In the genomic region with DNA sequence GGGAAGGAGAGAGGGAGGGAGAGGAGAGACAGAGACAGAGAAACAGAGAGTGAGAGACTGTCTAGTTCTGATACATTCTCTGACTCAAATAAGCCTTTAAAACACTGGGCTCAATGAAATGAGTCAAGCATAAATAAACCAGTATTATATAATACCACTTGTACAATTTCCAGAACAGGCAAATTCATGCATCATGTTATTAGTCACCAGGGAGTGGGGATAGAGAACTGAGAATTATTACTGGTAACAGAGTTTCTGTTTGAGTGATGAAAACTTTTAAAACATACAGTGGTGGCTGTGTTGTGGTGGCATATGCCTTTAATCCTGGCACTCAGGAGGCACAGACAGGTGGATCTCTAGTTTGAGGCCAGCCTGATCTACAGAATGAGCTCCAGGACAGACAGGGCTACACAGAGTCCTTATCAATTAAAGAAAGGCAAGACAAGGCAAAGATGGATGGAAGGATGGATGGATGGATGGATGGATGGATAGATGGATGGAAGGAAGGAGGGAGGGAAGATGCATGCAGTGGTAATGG, we compare ENCODE assay signal across 26 mouse cellular contexts. TPM values are rescaled to one million over a fixed set of nuclear protein-coding genes. Genes with fewer than 3 reads are reported as not detected.
DNase-seq lines count a peak whose midpoint lies in the region; ATAC-seq lines count a peak whose summit lies in the region.
"Had no signal": no experiment of that assay in that cellular context is flagged by ENCODE, and none has a peak within 500 bp of the region (broad histone marks: within the 10 kb centered on the region; RNA-seq: fewer than 3 reads in every experiment).

No protein-coding gene starts in this region.

- no peak overlapping the region for H3K9ac ChIP-seq in neural tube, embryonic 15.5 days (replicated peaks)
- H3K9ac ChIP-seq: embryonic facial prominence, embryonic 15.5 days; hindbrain, embryonic 12.5 days had no signal

- peaks cover 8% of the 10 kb centered on the region; the same call in 1 of the 2 replicates for H3K36me3 ChIP-seq in neural tube, embryonic 15.5 days

- no peaks in the 10 kb centered on the region for H3K9me3 ChIP-seq in neural tube, embryonic 15.5 days (replicated peaks)
- H3K9me3 ChIP-seq: embryonic facial prominence, embryonic 15.5 days; forebrain, embryonic 10.5 days; G1E; heart, embryonic 10.5 days; hindbrain, embryonic 12.5 days had no signal

- peaks cover 3% of the 10 kb centered on the region; the same call in 1 of the 2 replicates for H3K4me1 ChIP-seq in neural tube, embryonic 15.5 days
- H3K4me1 ChIP-seq: embryonic facial prominence, embryonic 15.5 days; forebrain, embryonic 10.5 days; heart, embryonic 10.5 days; hindbrain, embryonic 12.5 days had no signal

- no peak for DNase-seq in frontal cortex, postnatal 36 days (ENCODE audit: low spot score in 2 of 2)
- peak; percentile 58 for DNase-seq in 3T3-L1 (ENCODE audit: low read depth, low spot score)
- DNase-seq in Muller cell, postnatal 12 days (ENCODE audit: inconsistent ontology term) = peak; percentile 4
- peak; percentile 8 for DNase-seq in induced T-regulatory cell, adult 2 months (ENCODE audit: low read depth)
- DNase-seq in kidney, adult 8-10 months = no peak
- no peak for DNase-seq in urinary bladder, postnatal 10 days (ENCODE audit: low spot score)
- DNase-seq: adrenal gland, postnatal 14 days; cerebellum, adult 18-20 months; cerebellum, adult 9-11 months; cerebellum, postnatal 36 days; gastrocnemius, adult 2 months; gastrocnemius, postnatal 25 days; heart, postnatal 10 days; heart, postnatal 4 days had no signal

- no peak overlapping the region for H3K4me3 ChIP-seq in neural tube, embryonic 15.5 days (replicated peaks)
- H3K4me3 ChIP-seq: embryonic facial prominence, embryonic 15.5 days; erythroblast, embryonic 14.5 days; forebrain, embryonic 10.5 days; gastrocnemius, adult 2 months; heart, embryonic 10.5 days; hindbrain, embryonic 12.5 days had no signal

- ATAC-seq in frontal cortex, adult (ENCODE audit: low TSS enrichment) = peak; percentile 9; the same call in 1 of the 2 replicates
- no peak for ATAC-seq in neural tube, embryonic 15.5 days (ENCODE audit: low FRiP score)
- ATAC-seq: activated CD4-positive, CD25-positive, alpha-beta regulatory T cell, adult 4 months; forebrain, embryonic 16.5 days; hindbrain, embryonic 16.5 days; Patski had no signal

- H3K27ac ChIP-seq in neural tube, embryonic 15.5 days (replicated peaks) = no peak overlapping the region
- H3K27ac ChIP-seq: embryonic facial prominence, embryonic 15.5 days; forebrain, embryonic 10.5 days; gastrocnemius, adult 2 months; heart, embryonic 10.5 days; hindbrain, embryonic 12.5 days had no signal

- H3K4me2 ChIP-seq in neural tube, embryonic 15.5 days = no peak overlapping the region
- H3K4me2 ChIP-seq: embryonic facial prominence, embryonic 15.5 days; hindbrain, embryonic 12.5 days had no signal

- no peaks in the 10 kb centered on the region for H3K27me3 ChIP-seq in neural tube, embryonic 15.5 days (replicated peaks)
- H3K27me3 ChIP-seq: embryonic facial prominence, embryonic 15.5 days; hindbrain, embryonic 12.5 days; Patski had no signal

RNA-seq across cellular contexts. Expression of a gene that starts 53.5 kb away (rescaled TPM):
- polyA plus RNA-seq in neural tube, embryonic 15.5 days (2015; fragmentation: Nextera tagmentation; extraction: Ambion mirVana) = 14.3 and 14.4 TPM in 2 replicates

RNA-seq across cellular contexts. Expression of a gene that starts 53.7 kb away (rescaled TPM):
- 22.7 and 29.1 TPM in 2 replicates for polyA plus RNA-seq in neural tube, embryonic 15.5 days (2015; fragmentation: Nextera tagmentation; extraction: Ambion mirVana)
- polyA plus RNA-seq: erythroblast, embryonic 14.5 days had no signal

Comparison
In these comparisons a context has a peak if more than half of its experiments do, and no peak if none do; other contexts are left out.
1. DNase-seq: peak in 3T3-L1 (single experiment), Muller cell, postnatal 12 days (single experiment) and induced T-regulatory cell, adult 2 months (single experiment); none in frontal cortex, postnatal 36 days (0 of 2), kidney, adult 8-10 months (0 of 2) and urinary bladder, postnatal 10 days (single experiment).